Mouse (Mus musculus) intestine, embryonic 14.5 days (tissue): ENCODE measurements around the gene Tcf12. TPM values are rescaled to one million over a fixed set of nuclear protein-coding genes. Genes with fewer than 3 reads are reported as not detected.
A peak's percentile ranks its signal among the peaks of the same experiment; 100 is the strongest.

Source experiments
- ATAC-seq: fragments of 200-750 bp; cut with Nextera tagmentation; replicated peaks from 2 replicates; pipeline ENCODE4 v1.8.0; 2017; ENCODE audit warnings: low read depth, moderate number of reproducible peaks, moderate TSS enrichment, moderate library complexity; ENCODE audit not compliant: low FRiP score, low TSS enrichment
- DNase-seq: peaks from one replicate; pipeline ENCODE4 v3.0.0-alpha.2; 2018; ENCODE audit warnings: low spot score
- H3K27ac ChIP-seq: fragments of 300-500 bp; sonication (generic); 2 replicates; pipeline ENCODE4 v1.5.1; 2014; ENCODE audit warnings: low read depth, mild to moderate bottlenecking, control low read depth
- H3K27me3 ChIP-seq: fragments of 300-500 bp; sonication (generic); replicated peaks from 2 replicates; pipeline ENCODE4 v1.6.1; 2014; ENCODE audit warnings: low read length, control low read depth; ENCODE audit not compliant: control insufficient read depth, insufficient read depth
- H3K36me3 ChIP-seq: fragments of 300-500 bp; sonication (generic); 2 replicates; pipeline ENCODE4 v1.6.1; 2014; ENCODE audit warnings: low read length, control low read depth; ENCODE audit not compliant: control insufficient read depth, insufficient read depth
- H3K4me1 ChIP-seq: fragments of 300-500 bp; sonication (generic); replicated peaks from 2 replicates; pipeline ENCODE4 v1.6.1; 2014; ENCODE audit warnings: low read length, control low read depth, mixed read lengths; ENCODE audit not compliant: control insufficient read depth, insufficient read depth
- H3K4me2 ChIP-seq: fragments of 300-500 bp; sonication (generic); 2 replicates; pipeline ENCODE4 v1.6.1; 2014; ENCODE audit warnings: low read length
- H3K4me3 ChIP-seq: fragments of 300-500 bp; sonication (generic); 2 replicates; pipeline ENCODE4 v1.5.1; 2014; ENCODE audit warnings: low read depth, low read length, control low read depth, mixed read lengths
- H3K9ac ChIP-seq: fragments of 300-500 bp; sonication (generic); 2 replicates; pipeline ENCODE4 v1.6.1; 2014; ENCODE audit warnings: mild to moderate bottlenecking, low read length
- H3K9me3 ChIP-seq: fragments of 300-500 bp; sonication (generic); 2 replicates; pipeline ENCODE4 v1.6.1; 2016; ENCODE audit warnings: low read length, control low read depth; ENCODE audit not compliant: control insufficient read depth
- WGBS: fragments of 180-500 bp; shearing (Covaris S2); extraction: QIAGEN DNeasy Blood & Tissue Kit; methylation state at CpG from one replicate; pipeline ENCODE4 v1.1.7; 2014; 5-methylcytosine and 5-hydroxymethylcytosine counted together
- polyA plus RNA-seq: library from polyadenylated mRNA; unstranded; fragments of >200 nt; fragmentation: Nextera tagmentation; extraction: Ambion mirVana; gene quantifications from 2 replicates; pipeline ENCODE4 v1.2.1, GENCODE M21; 2014

Gene Tcf12
- polyA plus RNA-seq, 1 experiment from 2014 or later, result 57.5 TPM

DNA sequence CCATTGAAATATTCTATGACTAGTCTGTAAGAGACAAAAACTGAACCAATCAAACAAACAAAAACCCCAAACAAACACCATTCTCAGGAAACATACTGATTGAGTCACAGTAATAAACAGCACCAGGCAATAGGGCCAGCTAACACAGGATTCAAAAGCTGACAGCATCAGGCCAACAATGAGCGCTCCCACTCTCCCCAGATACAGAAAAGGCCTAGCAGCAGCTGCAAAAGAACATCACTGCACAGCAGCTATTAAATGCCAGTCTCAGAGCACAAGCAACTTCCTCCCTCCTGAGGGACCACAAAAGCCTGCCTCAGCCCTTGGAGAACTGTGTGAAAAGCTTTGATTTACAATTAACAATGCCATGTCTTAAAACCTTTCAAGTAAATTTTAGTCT lies 214.3 kb downstream of the Tcf12 start:
- DNase-seq, result no peak
- Histone ChIP-seq H3K9ac (no peak overlapping the region), H3K36me3 (no peaks in the 10 kb centered on the region), H3K4me3 (no peak overlapping the region), H3K9me3 (no peaks in the 10 kb centered on the region), H3K27ac (peak overlapping the region; percentile 54; the same call in 1 of the 2 replicates), H3K4me1 (peaks cover 15% of the 10 kb centered on the region; the same call in 1 of the 2 replicates), H3K27me3 (no peaks in the 10 kb centered on the region), H3K4me2 (no peak overlapping the region)
- 45% methylated on average over 1 of the region's 1 CpGs for WGBS
- ATAC-seq, result no peak

DNA sequence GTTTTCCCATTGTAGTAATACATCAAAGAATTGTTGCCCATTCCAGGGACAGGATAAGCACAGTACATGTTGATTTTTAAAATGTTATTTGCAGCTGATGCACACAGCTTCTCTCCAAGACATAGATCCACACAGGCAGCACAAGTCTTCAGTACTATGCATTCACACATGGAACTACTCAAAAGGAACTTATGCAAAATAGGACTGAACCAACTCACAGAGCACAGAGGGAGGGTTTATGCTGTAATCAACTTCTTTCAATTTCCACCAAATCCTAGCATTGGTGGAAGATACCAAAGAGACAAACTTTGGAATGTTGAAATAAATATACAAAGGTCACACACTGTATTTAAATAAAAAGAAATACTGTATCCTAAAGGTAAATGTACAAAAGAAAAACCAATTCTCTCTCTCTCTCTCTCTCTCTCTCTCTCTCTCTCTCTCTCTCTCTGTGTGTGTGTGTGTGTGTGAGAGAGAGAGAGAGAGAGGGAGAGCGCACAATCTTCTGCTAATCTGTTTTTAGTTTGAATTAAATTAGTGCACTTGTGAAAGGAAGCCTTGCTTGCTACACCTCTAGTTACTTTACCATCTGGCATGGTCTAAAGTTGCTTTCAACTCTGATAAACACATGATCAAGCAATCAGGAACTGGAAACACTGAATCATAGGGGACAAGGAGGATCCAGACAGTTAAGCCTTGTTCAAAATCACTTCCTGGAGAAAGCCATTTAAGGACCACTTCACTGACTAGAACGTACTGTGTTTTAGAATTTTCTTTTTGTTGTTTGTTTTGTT lies 215.5 kb downstream of the Tcf12 start:
- H3K36me3 ChIP-seq, result no peaks in the 10 kb centered on the region
- H3K4me3 ChIP-seq, result peak overlapping the region; percentile 20
- H3K27me3 ChIP-seq, result no peaks in the 10 kb centered on the region
- H3K9me3 ChIP-seq, result no peaks in the 10 kb centered on the region
- peak overlapping the region; percentile 57 for H3K27ac ChIP-seq
- H3K4me1 ChIP-seq, result peaks cover 15% of the 10 kb centered on the region; the same call in 1 of the 2 replicates
- WGBS, result 36% methylated on average over 2 of the region's 2 CpGs
- H3K4me2 ChIP-seq, result peak overlapping the region; percentile 24
- ATAC-seq, result no peak
- no peak overlapping the region for H3K9ac ChIP-seq
- no peak for DNase-seq

DNA sequence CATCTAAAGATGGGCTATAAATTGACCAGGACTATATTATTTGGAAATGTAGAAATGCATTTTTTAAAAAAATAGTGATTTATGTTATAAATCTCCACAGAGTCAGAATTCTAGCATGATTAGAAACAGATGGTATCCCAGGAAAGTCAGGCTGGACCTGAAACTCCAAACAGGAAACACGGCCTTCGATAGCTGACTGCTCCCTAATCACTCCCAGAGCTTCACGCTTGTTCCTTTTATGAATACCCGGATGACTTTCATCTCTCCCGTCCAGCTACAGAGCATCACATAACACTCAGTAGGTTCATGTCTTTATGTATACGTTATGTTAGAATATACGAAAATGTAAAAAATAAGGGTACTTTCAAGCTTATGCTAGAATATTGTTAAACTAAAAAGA lies 216.4 kb downstream of the Tcf12 start:
- WGBS, result 34% methylated on average over 7 of the region's 7 CpGs
- Histone ChIP-seq H3K36me3 (no peaks in the 10 kb centered on the region), H3K9me3 (no peaks in the 10 kb centered on the region), H3K9ac (no peak overlapping the region), H3K27ac (peak overlapping the region; percentile 43; the same call in 1 of the 2 replicates), H3K27me3 (no peaks in the 10 kb centered on the region), H3K4me1 (peaks cover 15% of the 10 kb centered on the region; the same call in 1 of the 2 replicates), H3K4me2 (peak overlapping the region; percentile 24), H3K4me3 (peak overlapping the region; percentile 20)
- ATAC-seq (no peak), DNase-seq (no peak)

DNA sequence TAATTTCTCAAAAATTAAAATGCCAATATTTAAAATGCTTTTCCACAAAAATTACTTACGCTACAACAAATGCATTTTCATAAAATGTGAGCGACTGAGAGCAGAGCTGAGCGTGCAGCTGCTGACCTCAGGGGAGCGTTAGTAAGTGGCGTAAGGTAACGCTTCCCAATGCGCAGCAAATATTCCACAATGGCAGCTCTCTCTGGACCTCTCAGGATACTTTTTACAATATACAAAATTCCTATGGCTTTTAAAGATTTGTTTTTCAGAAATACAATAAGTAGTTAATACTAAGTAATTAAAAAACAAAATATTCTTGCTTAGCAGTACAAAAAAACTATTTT lies 216.8 kb downstream of the Tcf12 start:
- DNase-seq (no peak), ATAC-seq (no peak)
- Histone ChIP-seq H3K9ac (no peak overlapping the region), H3K27ac (peak overlapping the region; percentile 34; the same call in 1 of the 2 replicates), H3K4me1 (peaks cover 15% of the 10 kb centered on the region; the same call in 1 of the 2 replicates), H3K36me3 (no peaks in the 10 kb centered on the region), H3K27me3 (no peaks in the 10 kb centered on the region), H3K4me2 (peak overlapping the region; percentile 24), H3K4me3 (peak overlapping the region; percentile 20), H3K9me3 (no peaks in the 10 kb centered on the region)
- 69% methylated on average over 7 of the region's 7 CpGs for WGBS

DNA sequence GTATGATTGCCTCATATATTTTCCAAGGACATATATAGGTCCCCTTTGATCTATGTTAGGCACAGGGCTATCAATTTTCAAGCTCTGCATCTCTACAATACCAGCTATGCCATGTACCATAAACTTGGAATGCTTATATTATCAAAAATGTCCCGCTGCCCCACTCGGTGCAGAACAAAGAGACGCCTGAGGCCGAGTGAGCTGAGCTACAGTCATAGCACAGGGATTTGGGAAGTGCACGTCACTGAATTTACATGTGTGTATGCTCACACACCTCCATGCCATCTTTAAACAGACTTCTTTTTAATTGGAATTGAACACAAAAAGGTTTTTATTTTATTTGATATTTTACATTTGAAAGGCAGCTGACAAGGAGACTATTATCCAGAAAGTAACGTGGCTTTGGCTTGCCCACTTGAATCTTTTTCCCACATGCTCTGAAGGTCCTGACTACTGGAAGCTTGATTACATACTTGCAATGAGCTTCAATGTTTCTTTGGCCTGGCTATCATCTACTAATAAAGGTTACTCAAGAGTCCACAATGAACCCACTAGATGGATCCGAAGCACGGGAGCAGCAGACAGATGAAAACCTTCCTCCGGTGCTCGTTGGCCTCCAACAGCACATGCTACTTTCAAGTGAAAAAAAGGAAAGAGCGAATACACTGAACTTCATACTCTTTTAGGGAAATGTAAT lies 217.3 kb downstream of the Tcf12 start:
- Histone ChIP-seq H3K9me3 (no peaks in the 10 kb centered on the region), H3K4me2 (peak overlapping the region; percentile 24), H3K4me1 (peaks cover 15% of the 10 kb centered on the region; the same call in 1 of the 2 replicates), H3K36me3 (no peaks in the 10 kb centered on the region), H3K4me3 (peak overlapping the region; percentile 20; the same call in 1 of the 2 replicates), H3K9ac (no peak overlapping the region), H3K27ac (peak overlapping the region; percentile 34; the same call in 1 of the 2 replicates), H3K27me3 (no peaks in the 10 kb centered on the region)
- WGBS, result 66% methylated on average over 11 of the region's 11 CpGs
- no peak for DNase-seq
- no peak for ATAC-seq

DNA sequence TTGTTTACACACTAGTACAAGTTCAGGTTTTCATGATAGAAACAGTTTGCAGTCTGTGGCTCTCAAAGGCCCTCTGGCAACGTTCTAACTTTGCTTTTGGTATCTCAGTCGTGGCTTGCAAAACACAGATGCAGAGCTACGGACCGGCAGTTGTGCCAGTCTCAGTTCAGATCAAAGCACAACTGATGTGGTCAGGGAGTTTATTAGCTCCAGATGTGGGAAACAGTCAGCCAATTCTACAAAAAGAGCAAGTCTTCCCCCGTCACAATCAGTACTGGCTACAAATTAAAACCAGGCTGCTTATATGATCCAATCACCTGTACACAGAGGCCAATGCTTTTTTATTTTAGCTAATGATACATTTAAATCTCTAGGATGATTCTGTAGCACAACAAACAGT lies 223.2 kb downstream of the Tcf12 start:
- DNase-seq (no peak), ATAC-seq (no peak)
- 40% methylated on average over 5 of the region's 5 CpGs for WGBS
- H3K4me3 ChIP-seq, result no peak overlapping the region
- H3K9me3 ChIP-seq, result no peaks in the 10 kb centered on the region
- H3K4me1 ChIP-seq, result peaks cover 5% of the 10 kb centered on the region; the same call in 1 of the 2 replicates
- no peak overlapping the region for H3K9ac ChIP-seq
- no peak overlapping the region for H3K27ac ChIP-seq
- H3K27me3 ChIP-seq, result no peaks in the 10 kb centered on the region
- H3K4me2 ChIP-seq, result no peak overlapping the region
- peaks cover 8% of the 10 kb centered on the region for H3K36me3 ChIP-seq

DNA sequence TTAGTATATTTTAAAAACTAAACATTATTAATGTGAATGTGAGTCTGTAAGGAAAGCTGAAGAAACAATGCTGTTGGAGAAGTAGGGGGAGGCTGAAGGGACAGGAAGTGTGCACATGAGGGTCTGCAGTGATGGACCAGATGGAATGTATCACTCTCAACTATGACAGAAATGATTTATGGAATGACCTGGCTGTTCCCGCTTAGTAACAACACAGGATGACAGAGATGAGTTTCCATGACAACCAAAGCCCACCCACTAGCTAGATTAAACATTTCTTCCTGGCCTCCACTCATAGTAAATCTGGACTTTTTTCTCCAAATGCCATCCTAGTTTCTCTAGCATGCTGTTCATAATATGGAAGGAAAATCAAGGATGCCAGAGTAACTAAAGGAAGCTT lies 231.0 kb downstream of the Tcf12 start:
- no peak overlapping the region for H3K4me2 ChIP-seq
- H3K27me3 ChIP-seq, result no peaks in the 10 kb centered on the region
- WGBS, result 11% methylated on average over 1 of the region's 1 CpGs
- DNase-seq (no peak), ATAC-seq (0 out of 2 replicates have a peak, but pooled peaks have one; percentile 40)
- H3K9me3 ChIP-seq, result no peaks in the 10 kb centered on the region
- H3K36me3 ChIP-seq, result peaks cover 41% of the 10 kb centered on the region
- no peak overlapping the region for H3K27ac ChIP-seq
- H3K4me3 ChIP-seq, result no peak overlapping the region
- peaks cover 15% of the 10 kb centered on the region for H3K4me1 ChIP-seq
- no peak overlapping the region for H3K9ac ChIP-seq

DNA sequence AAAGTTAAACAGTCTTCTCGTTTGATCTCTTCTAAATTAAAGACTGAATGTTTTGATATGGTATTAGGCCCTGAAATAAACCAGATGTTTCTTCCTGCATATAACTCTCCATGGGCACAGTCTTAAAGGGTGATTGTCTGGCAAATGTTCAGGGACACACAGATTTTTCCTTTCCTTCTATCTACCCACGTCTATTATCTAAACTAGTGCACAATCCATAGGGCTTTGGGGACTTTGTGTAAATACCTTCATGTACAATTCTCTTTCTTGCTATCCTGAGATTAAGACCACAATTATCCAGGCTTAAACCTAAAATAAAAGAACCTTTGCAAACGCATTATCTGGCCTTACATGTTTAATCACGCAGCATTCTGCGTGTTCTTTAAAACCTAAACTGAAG lies 231.7 kb downstream of the Tcf12 start:
- WGBS, result 35% methylated on average over 5 of the region's 5 CpGs
- no peak for DNase-seq
- peak overlapping the region; percentile 70 for H3K27ac ChIP-seq
- peaks cover 15% of the 10 kb centered on the region for H3K4me1 ChIP-seq
- ATAC-seq, result no peak
- peaks cover 46% of the 10 kb centered on the region for H3K36me3 ChIP-seq
- H3K27me3 ChIP-seq, result no peaks in the 10 kb centered on the region
- no peak overlapping the region for H3K9ac ChIP-seq
- H3K9me3 ChIP-seq, result no peaks in the 10 kb centered on the region
- no peak overlapping the region for H3K4me3 ChIP-seq
- no peak overlapping the region for H3K4me2 ChIP-seq
